8 mouse cellular contexts compared by ENCODE assay signal in the genomic region with DNA sequence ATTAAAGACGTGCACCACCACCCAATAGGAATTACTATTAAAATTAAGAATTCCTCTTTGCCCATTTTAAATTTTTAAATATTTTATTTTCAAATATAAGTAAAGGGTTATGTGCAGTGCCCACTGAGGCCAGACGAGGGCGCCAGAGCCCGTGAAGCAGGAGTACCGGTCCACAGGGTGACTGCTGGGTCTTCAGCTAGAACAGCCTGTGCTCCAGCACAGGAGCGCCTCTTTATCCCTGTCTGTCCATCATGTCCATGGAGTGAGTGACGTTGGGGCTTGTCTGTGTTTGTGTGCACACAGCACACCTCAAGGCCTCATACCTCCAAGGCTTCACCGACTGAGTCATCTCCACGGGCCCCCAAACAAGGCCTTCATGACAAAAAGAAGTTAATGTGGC. TPM values are rescaled to one million over a fixed set of nuclear protein-coding genes. Genes with fewer than 3 reads are reported as not detected.
DNase-seq lines count a peak whose midpoint lies in the region; ATAC-seq and TF ChIP-seq lines count a peak whose summit lies in the region.

No protein-coding gene starts in this region.

- 0 out of 2 replicates have a peak, but pooled peaks have one; percentile 36 for ATAC-seq in embryonic facial prominence, embryonic 11.5 days (replicated peaks; ENCODE audit: insufficient number of reproducible peaks, low FRiP score, low TSS enrichment, low read depth)

- WGBS in embryonic facial prominence, embryonic 11.5 days, result 13% methylated on average over 9 of the region's 9 CpGs

- peak overlapping the region; percentile 19; the same call in 1 of the 2 replicates for H3K4me2 ChIP-seq in CH12.LX (ENCODE audit: insufficient read depth, low read depth, poor library complexity, severe bottlenecking)
- H3K4me2 ChIP-seq in embryonic facial prominence, embryonic 11.5 days (ENCODE audit: low read depth, low read length), result no peak overlapping the region

- peak; percentile 73 for TF ChIP-seq RAD21 in CH12.LX (IDR thresholded peaks at IDR 0.05; ENCODE audit: low read depth, low read length)

- no peak for TF ChIP-seq EP300 in CH12.LX (IDR thresholded peaks at IDR 0.05; ENCODE audit: low read length)

- H3K4me3 ChIP-seq in CH12.LX (replicated peaks in 1 of 3; ENCODE audit: low read depth in 2 of 3, low read length in 2 of 3, poor library complexity in 1 of 3), result no peak overlapping the region
- no peak overlapping the region for H3K4me3 ChIP-seq in embryonic facial prominence, embryonic 11.5 days (ENCODE audit: low read depth, low read length)
- H3K4me3 ChIP-seq in layer of hippocampus, adult 2 months, result no peak overlapping the region

- H3K79me2 ChIP-seq in CH12.LX (replicated peaks; ENCODE audit: control insufficient read depth, extremely low read depth, insufficient read depth, poor library complexity, severe bottlenecking), result peaks cover 36% of the 10 kb centered on the region

- DNase-seq in CH12.LX (ENCODE audit: extremely low read depth), result peak; percentile 60
- peak; percentile 87 for DNase-seq in adrenal gland, postnatal 10 days
- peak; percentile 83 for DNase-seq in embryonic facial prominence, embryonic 11.5 days (ENCODE audit: low spot score)
- DNase-seq in heart, postnatal 36 days, result peak; percentile 71 to 83
- peak in 1 of 2 experiments; percentile 80 for DNase-seq in layer of hippocampus, adult 2 months (ENCODE audit: low spot score in 2 of 2)
- DNase-seq in lung, postnatal 25 days (ENCODE audit: low spot score), result peak; percentile 73
- peak; percentile 82 for DNase-seq in retina, postnatal 1 day
- DNase-seq in urinary bladder, postnatal 4 days (ENCODE audit: low spot score in 2 of 2), result peak; percentile 51 to 81

- 0 out of 2 replicates have a peak, but pooled peaks have one; percentile 27 for TF ChIP-seq POLR2A in CH12.LX (IDR thresholded peaks at IDR 0.05; ENCODE audit: low read depth, low read length)

- in situ Hi-C loops in CH12.LX (cut with MboI; ENCODE audit: low pct_ligation_motif_present, low pct_unique_long_range_greater_than_20kb, low sequenced_read_pairs), result loop anchor here (10.0 kb wide), 1 partner anchor 62 kb away; a partner anchor contains a TSS

- H3K4me1 ChIP-seq in CH12.LX (ENCODE audit: control insufficient read depth in 1 of 2, insufficient read depth in 2 of 2), result peaks cover 31 to 62% of the 10 kb centered on the region in 2 experiments
- H3K4me1 ChIP-seq in embryonic facial prominence, embryonic 11.5 days (ENCODE audit: control insufficient read depth, insufficient read depth, low read length), result no peaks in the 10 kb centered on the region

- peaks cover 44 to 56% of the 10 kb centered on the region in 2 experiments for H3K36me3 ChIP-seq in CH12.LX (replicated peaks in 1 of 2; ENCODE audit: control insufficient read depth in 1 of 2, insufficient read depth in 1 of 2, low read length in 1 of 2)
- no peaks in the 10 kb centered on the region for H3K36me3 ChIP-seq in embryonic facial prominence, embryonic 11.5 days (replicated peaks; ENCODE audit: control insufficient read depth, insufficient read depth, low read depth, low read length)

- TF ChIP-seq CTCF in CH12.LX (conservative IDR thresholded peaks at IDR 0.05 in 1 of 2, IDR thresholded peaks at IDR 0.05 in 1 of 2; ENCODE audit: low read depth in 2 of 2, low read length in 2 of 2), result peak; percentile 68 to 80
- TF ChIP-seq CTCF in layer of hippocampus, adult 2 months (conservative IDR thresholded peaks at IDR 0.05), result peak; percentile 97

- H3K9me3 ChIP-seq in CH12.LX (replicated peaks; ENCODE audit: low read length), result no peaks in the 10 kb centered on the region
- H3K9me3 ChIP-seq in embryonic facial prominence, embryonic 11.5 days (replicated peaks; ENCODE audit: control insufficient read depth, low read length), result no peaks in the 10 kb centered on the region

- no peak overlapping the region for H3K27ac ChIP-seq in CH12.LX (ENCODE audit: insufficient read depth, low read depth)
- H3K27ac ChIP-seq in embryonic facial prominence, embryonic 11.5 days (replicated peaks; ENCODE audit: low read depth, low read length), result no peak overlapping the region
- peak overlapping the region; percentile 46; the same call in 1 of the 2 replicates for H3K27ac ChIP-seq in layer of hippocampus, adult 2 months

- dilution Hi-C loops in CH12.LX (cut with MboI; ENCODE audit: extremely low pct_ligation_motif_present, extremely low pct_unique_long_range_greater_than_20kb, low sequenced_read_pairs), result no loop called here

- intact Hi-C loops in heart, postnatal 36 days (cut with DNase I), result loop anchor here (2.0 to 5.0 kb wide), 4 partner anchors 50 to 294 kb away; a partner anchor contains a TSS

- no peak overlapping the region for H3K9ac ChIP-seq in CH12.LX (ENCODE audit: insufficient read depth, low read depth)
- no peak overlapping the region for H3K9ac ChIP-seq in embryonic facial prominence, embryonic 11.5 days (replicated peaks; ENCODE audit: low read length)

- no peaks in the 10 kb centered on the region for H3K27me3 ChIP-seq in CH12.LX (replicated peaks)
- H3K27me3 ChIP-seq in embryonic facial prominence, embryonic 11.5 days (ENCODE audit: control insufficient read depth, insufficient read depth, low read length), result peaks cover 2% of the 10 kb centered on the region; the same call in 1 of the 2 replicates

TF ChIP-seq in CH12.LX, 34 proteins besides CTCF, POLR2A, EP300 and RAD21:
- TF ChIP-seq MAFK (IDR thresholded peaks at IDR 0.05; ENCODE audit: insufficient replicate concordance, low read length) (no peak), SMC3 (IDR thresholded peaks at IDR 0.05; ENCODE audit: low read depth, low read length) (peak; percentile 55)

RNA-seq across cellular contexts. Expression of a gene that starts 1.7 kb away (rescaled TPM):
- total RNA-seq in CH12.LX (2012; rRNA removed) (10.1 and 10.7 TPM in 2 replicates), CH12.LX (2014; rRNA removed) (11.2 and 12.9 TPM in 2 replicates)
- polyA plus RNA-seq in CH12.LX (2012; ENCODE audit: insufficient read length, low read depth), result 14.4 and 15.8 TPM in 2 replicates
- 10 to 100 TPM; 16.7 to 20.1 TPM for total RNA-seq in adrenal gland, postnatal 10 days (2021)
- polyA plus RNA-seq in embryonic facial prominence, embryonic 11.5 days (2014; fragmentation: Nextera tagmentation; extraction: Ambion mirVana), result 18.5 and 18.9 TPM in 2 replicates
- total RNA-seq in heart, postnatal 36 days (2021), result 1 to 10 TPM; 8.8 to 9.5 TPM
- total RNA-seq in layer of hippocampus, adult 2 months (2021), result 10 to 100 TPM; 18.1 to 19.0 TPM

RNA-seq across cellular contexts. Expression of a gene that starts 4.7 kb away (rescaled TPM):
- total RNA-seq in CH12.LX (2012; rRNA removed) (102 and 207 TPM in 2 replicates), CH12.LX (2014; rRNA removed) (55.0 and 60.3 TPM in 2 replicates)
- polyA plus RNA-seq in CH12.LX (2012; ENCODE audit: insufficient read length, low read depth), result 87.6 and 105 TPM in 2 replicates
- 1 to 10 TPM; 1.5 to 1.8 TPM for total RNA-seq in adrenal gland, postnatal 10 days (2021)
- polyA plus RNA-seq in embryonic facial prominence, embryonic 11.5 days (2014; fragmentation: Nextera tagmentation; extraction: Ambion mirVana), result 1.8 and 2.2 TPM in 2 replicates
- 1 to 10 TPM in 1 of 2 experiments, under 1 TPM in 1; 0.78 to 1.6 TPM for total RNA-seq in heart, postnatal 36 days (2021)
- total RNA-seq in layer of hippocampus, adult 2 months (2021), result 1 to 10 TPM; 1.0 to 1.6 TPM

RNA-seq across cellular contexts. Expression of a gene that starts 7.9 kb away (rescaled TPM):
- total RNA-seq in CH12.LX (2012; rRNA removed), result 6.1 and 6.5 TPM in 2 replicates
- total RNA-seq in CH12.LX (2014; rRNA removed), result 13.6 and 18.0 TPM in 2 replicates
- polyA plus RNA-seq in CH12.LX (2012; ENCODE audit: insufficient read length, low read depth), result 3.1 and 3.9 TPM in 2 replicates
- 1 to 10 TPM; 4.1 to 4.2 TPM for total RNA-seq in adrenal gland, postnatal 10 days (2021)
- polyA plus RNA-seq in embryonic facial prominence, embryonic 11.5 days (2014; fragmentation: Nextera tagmentation; extraction: Ambion mirVana), result 6.2 and 6.9 TPM in 2 replicates
- total RNA-seq in heart, postnatal 36 days (2021), result 1 to 10 TPM; 3.7 to 4.3 TPM
- 1 to 10 TPM; 3.5 to 4.0 TPM for total RNA-seq in layer of hippocampus, adult 2 months (2021)

RNA-seq across cellular contexts. Expression of a gene that starts 13.1 kb away (rescaled TPM):
- total RNA-seq in CH12.LX (2012; rRNA removed) (0.21 and 0.47 TPM in 2 replicates), CH12.LX (2014; rRNA removed) (0.46 TPM in 1 of 2 replicates, not detected in the other)
- 0.85 and 0.87 TPM in 2 replicates for polyA plus RNA-seq in CH12.LX (2012; ENCODE audit: insufficient read length, low read depth)
- 1 to 10 TPM; 1.6 to 3.8 TPM for total RNA-seq in adrenal gland, postnatal 10 days (2021)
- 32.9 and 37.4 TPM in 2 replicates for polyA plus RNA-seq in embryonic facial prominence, embryonic 11.5 days (2014; fragmentation: Nextera tagmentation; extraction: Ambion mirVana)
- total RNA-seq in heart, postnatal 36 days (2021), result under 1 TPM; 0.72 to 0.87 TPM
- total RNA-seq in layer of hippocampus, adult 2 months (2021), result 10 to 100 TPM; 23.7 to 28.4 TPM

RNA-seq across cellular contexts. Expression of a gene that starts 29.1 kb away (rescaled TPM):
- 0.21 and 0.50 TPM in 2 replicates for total RNA-seq in CH12.LX (2012; rRNA removed)
- not detected in 2 replicates for total RNA-seq in CH12.LX (2014; rRNA removed)
- not detected in 2 replicates for polyA plus RNA-seq in CH12.LX (2012; ENCODE audit: insufficient read length, low read depth)
- 1 to 10 TPM; 1.4 to 3.7 TPM for total RNA-seq in adrenal gland, postnatal 10 days (2021)
- polyA plus RNA-seq in embryonic facial prominence, embryonic 11.5 days (2014; fragmentation: Nextera tagmentation; extraction: Ambion mirVana), result 36.6 and 43.0 TPM in 2 replicates
- total RNA-seq in heart, postnatal 36 days (2021), result not detected
- total RNA-seq in layer of hippocampus, adult 2 months (2021), result 10 to 100 TPM; 67.2 to 69.0 TPM

Comparison
In these comparisons a context has a peak if more than half of its experiments do, and no peak if none do; other contexts are left out.
1. RNA of a gene that starts 4.7 kb away (total RNA-seq): 55.0 to 207 TPM in CH12.LX; 1.5 to 1.8 TPM in adrenal gland, postnatal 10 days, 1.0 to 1.6 TPM in layer of hippocampus, adult 2 months and 0.78 to 1.6 TPM in heart, postnatal 36 days; every median in the first group is over 10 times any median in the second.